Mouse (Mus musculus) forebrain, postnatal 0 days (tissue): Measurements from ENCODE around the gene Lgmn. TPM values are rescaled to one million over a fixed set of nuclear protein-coding genes. Genes with fewer than 3 reads are reported as not detected.
A peak's percentile ranks its signal among the peaks of the same experiment; 100 is the strongest.

Experiments
- ATAC-seq: fragments of 200-750 bp; cut with Nextera tagmentation; 2 replicates; pipeline ENCODE4 v1.8.0; 2017; ENCODE audit warnings: mild to moderate bottlenecking, moderate library complexity
- DNase-seq: peaks from one replicate; pipeline ENCODE4 v3.0.0-alpha.2; 2015
- H3K27ac ChIP-seq: fragments of 300-500 bp; sonication (generic); 2 replicates; pipeline ENCODE4 v1.5.1; 2014; ENCODE audit warnings: low read depth, mild to moderate bottlenecking, antibody characterized with exemption, low read length, moderate library complexity, mixed read lengths
- H3K27me3 ChIP-seq: fragments of 300-500 bp; sonication (generic); 2 replicates; pipeline ENCODE4 v1.6.1; 2014; ENCODE audit warnings: mild to moderate bottlenecking, low read length, mixed read lengths; ENCODE audit not compliant: insufficient read depth
- H3K36me3 ChIP-seq: fragments of 300-500 bp; sonication (generic); 2 replicates; pipeline ENCODE4 v1.6.1; 2014; ENCODE audit warnings: mild to moderate bottlenecking, moderate library complexity; ENCODE audit not compliant: insufficient read depth
- H3K4me1 ChIP-seq: fragments of 300-500 bp; sonication (generic); 2 replicates; pipeline ENCODE4 v1.6.1; 2014; ENCODE audit warnings: antibody characterized with exemption; ENCODE audit not compliant: insufficient read depth
- H3K4me2 ChIP-seq: fragments of 300-500 bp; sonication (generic); 2 replicates; pipeline ENCODE4 v1.6.1; 2014; ENCODE audit warnings: low read depth, mild to moderate bottlenecking, moderate library complexity
- H3K4me3 ChIP-seq: fragments of 300-500 bp; sonication (generic); 2 replicates; pipeline ENCODE4 v1.5.1; 2014; ENCODE audit warnings: low read depth, low read length, mixed read lengths
- H3K9ac ChIP-seq: fragments of 300-500 bp; sonication (generic); 2 replicates; pipeline ENCODE4 v1.6.1; 2014; ENCODE audit warnings: mild to moderate bottlenecking
- H3K9me3 ChIP-seq: fragments of 300-500 bp; sonication (generic); 2 replicates; pipeline ENCODE4 v1.6.1; 2016; ENCODE audit warnings: low read length
- CTCF ChIP-seq: sonication (generic); IDR thresholded peaks from 2 replicates; pipeline ENCODE4 v1.5.1; 2016; ENCODE audit warnings: antibody characterized with exemption, control low read depth, low read depth
- WGBS: fragments of 180-500 bp; shearing (Covaris S2); extraction: QIAGEN DNeasy Blood & Tissue Kit; methylation state at CpG from one replicate; pipeline ENCODE4 v1.1.7; 2014; 5-methylcytosine and 5-hydroxymethylcytosine counted together
- polyA plus RNA-seq: library from polyadenylated mRNA; unstranded; fragments of >200 nt; fragmentation: Nextera tagmentation; extraction: Ambion mirVana; gene quantifications from 2 replicates; pipeline ENCODE4 v1.2.1, GENCODE M21; 2015
- total RNA-seq: library from RNA; depleted of rRNA; stranded (reverse); fragments of >200 nt; gene quantifications from 2 replicates; pipeline ENCODE4 v1.2.3, GENCODE M21; 2014

The Lgmn gene
- total and polyA plus RNA-seq, 2 experiments from 2014 or later = 88.1 to 139 TPM

DNA sequence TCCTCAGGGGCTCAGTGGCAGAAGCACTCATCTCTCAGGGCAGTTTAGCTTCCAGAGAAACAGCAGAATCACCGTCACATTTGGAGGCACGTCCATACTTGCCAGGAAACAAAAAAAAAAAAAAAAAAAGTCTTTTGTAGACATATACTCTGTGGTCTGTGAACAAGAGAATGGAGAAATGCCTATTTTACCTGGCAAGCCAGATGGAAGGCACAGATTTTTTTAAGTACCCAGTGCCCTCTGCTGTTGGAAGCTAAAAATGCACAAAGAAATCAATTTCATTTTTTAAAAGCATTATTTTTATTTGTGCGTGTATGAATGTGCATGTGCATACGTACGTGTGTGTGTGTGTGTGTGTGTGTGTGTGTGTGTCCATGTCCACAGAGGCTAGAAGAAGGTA lies 21.6 kb upstream of the Lgmn start:
- no peaks in the 10 kb centered on the region for H3K9me3 ChIP-seq
- peak; percentile 67 for TF ChIP-seq CTCF
- H3K27ac ChIP-seq = no peak overlapping the region
- H3K9ac ChIP-seq = no peak overlapping the region
- no peak overlapping the region for H3K4me2 ChIP-seq
- 65% methylated on average over 5 of the region's 5 CpGs for WGBS
- no peaks in the 10 kb centered on the region for H3K36me3 ChIP-seq
- no peak overlapping the region for H3K4me3 ChIP-seq
- peak; percentile 56 for DNase-seq
- H3K4me1 ChIP-seq = no peaks in the 10 kb centered on the region
- ATAC-seq = peak; percentile 12; the same call in 1 of the 2 replicates
- H3K27me3 ChIP-seq = no peaks in the 10 kb centered on the region

DNA sequence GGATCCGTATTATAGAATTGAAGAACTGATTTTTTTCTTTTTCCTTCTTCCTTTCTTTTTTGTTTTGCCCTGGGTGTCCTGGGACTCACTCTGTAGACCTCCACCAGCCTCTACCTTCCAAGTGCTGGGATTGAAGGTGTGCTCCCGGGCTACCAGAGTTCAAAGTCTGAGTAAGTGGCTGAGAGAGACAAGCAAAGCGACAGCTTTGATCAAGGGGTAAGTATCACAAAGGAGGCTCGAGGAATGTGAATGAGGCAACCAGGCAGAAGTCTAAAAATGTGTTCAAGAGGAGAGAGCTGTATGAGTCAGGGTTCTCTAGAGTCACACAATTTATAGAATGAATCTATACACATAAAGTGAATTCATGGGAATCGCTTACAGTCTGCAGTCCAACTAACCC lies 20.4 kb upstream of the Lgmn start:
- Histone ChIP-seq H3K9me3 (no peaks in the 10 kb centered on the region), H3K27ac (no peak overlapping the region), H3K27me3 (no peaks in the 10 kb centered on the region), H3K4me1 (no peaks in the 10 kb centered on the region), H3K36me3 (no peaks in the 10 kb centered on the region), H3K4me3 (no peak overlapping the region), H3K4me2 (no peak overlapping the region), H3K9ac (no peak overlapping the region)
- WGBS = 76% methylated on average over 5 of the region's 5 CpGs
- ATAC-seq (no peak), DNase-seq (no peak)
- TF ChIP-seq CTCF = no peak

DNA sequence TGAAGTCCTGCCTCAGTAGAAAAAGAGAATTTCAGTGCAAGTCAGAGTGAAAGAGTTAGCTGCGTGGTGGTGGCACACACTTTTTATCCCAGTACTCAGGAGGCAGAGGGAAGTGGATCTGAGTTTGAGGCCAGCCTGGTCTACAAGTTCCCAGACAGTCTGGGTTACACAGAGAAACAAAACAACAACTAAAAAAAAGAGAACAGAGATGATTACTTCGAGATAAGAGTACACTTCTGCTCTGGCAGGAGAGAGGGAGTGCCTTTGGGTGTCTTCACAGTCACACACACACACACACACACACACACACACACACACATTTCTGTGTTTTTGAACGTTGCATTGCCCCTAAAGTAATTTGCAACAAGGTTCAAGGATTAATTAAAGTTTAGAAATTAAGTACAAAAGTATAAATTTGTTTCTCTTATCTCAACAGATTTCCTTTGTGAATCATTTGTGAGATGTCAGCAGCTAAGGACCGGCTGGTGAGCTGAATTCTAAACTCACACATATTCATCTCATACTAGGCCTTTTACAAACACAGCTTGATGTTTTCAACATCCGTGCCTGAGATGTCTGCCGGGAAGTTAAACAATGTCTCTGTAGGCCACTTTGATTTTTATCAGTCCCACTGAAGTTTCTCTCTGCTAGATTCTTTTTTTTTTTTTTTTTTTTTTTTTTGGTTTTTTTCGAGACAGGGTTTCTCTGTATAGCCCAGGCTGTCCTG lies 17.0 kb upstream of the Lgmn start:
- Histone ChIP-seq H3K9ac (no peak overlapping the region), H3K4me2 (no peak overlapping the region), H3K9me3 (no peaks in the 10 kb centered on the region), H3K4me1 (no peaks in the 10 kb centered on the region), H3K4me3 (no peak overlapping the region), H3K27ac (no peak overlapping the region), H3K27me3 (no peaks in the 10 kb centered on the region), H3K36me3 (no peaks in the 10 kb centered on the region)
- no peak for ATAC-seq
- TF ChIP-seq CTCF = no peak
- 68% methylated on average over 7 of the region's 7 CpGs for WGBS
- no peak for DNase-seq

- WGBS = 56% methylated on average over 6 of the region's 6 CpGs
- Histone ChIP-seq H3K27me3 (no peaks in the 10 kb centered on the region), H3K9me3 (no peaks in the 10 kb centered on the region), H3K4me1 (no peaks in the 10 kb centered on the region), H3K4me3 (no peak overlapping the region), H3K9ac (no peak overlapping the region), H3K4me2 (no peak overlapping the region), H3K27ac (no peak overlapping the region), H3K36me3 (no peaks in the 10 kb centered on the region)
- DNase-seq (no peak), ATAC-seq (no peak)
- TF ChIP-seq CTCF = no peak
Measured at GRCm38 (mm10) chr12:102453581-102453980, 14.0 kb upstream of the Lgmn start.

GRCm38 (mm10) chr12:102451126-102451851 lies 11.7 kb upstream of the Lgmn start:
- ATAC-seq (no peak), DNase-seq (no peak)
- Histone ChIP-seq H3K27me3 (no peaks in the 10 kb centered on the region), H3K27ac (no peak overlapping the region), H3K9ac (no peak overlapping the region), H3K4me1 (no peaks in the 10 kb centered on the region), H3K36me3 (no peaks in the 10 kb centered on the region), H3K4me2 (no peak overlapping the region), H3K9me3 (no peaks in the 10 kb centered on the region), H3K4me3 (no peak overlapping the region)
- TF ChIP-seq CTCF = no peak
- whole genome bisulfite sequencing = 64% methylated on average over 8 of the region's 8 CpGs

- no peak for TF ChIP-seq CTCF
- Histone ChIP-seq H3K9ac (no peak overlapping the region), H3K4me2 (no peak overlapping the region), H3K36me3 (no peaks in the 10 kb centered on the region), H3K27ac (no peak overlapping the region), H3K4me3 (no peak overlapping the region), H3K9me3 (no peaks in the 10 kb centered on the region), H3K4me1 (no peaks in the 10 kb centered on the region), H3K27me3 (no peaks in the 10 kb centered on the region)
- 68% methylated on average over 10 of the region's 10 CpGs for WGBS
- no peak for ATAC-seq
- DNase-seq = no peak
Measured at GRCm38 (mm10) chr12:102450437-102450836, 10.8 kb upstream of the Lgmn start.

GRCm38 (mm10) chr12:102445436-102445835 lies 5.8 kb upstream of the Lgmn start:
- no peak overlapping the region for H3K27ac ChIP-seq
- no peak for DNase-seq
- ATAC-seq = no peak
- no peak for TF ChIP-seq CTCF
- H3K36me3 ChIP-seq = no peaks in the 10 kb centered on the region
- WGBS = 79% methylated on average over 4 of the region's 4 CpGs
- H3K4me2 ChIP-seq = no peak overlapping the region
- no peaks in the 10 kb centered on the region for H3K4me1 ChIP-seq
- no peak overlapping the region for H3K4me3 ChIP-seq
- H3K27me3 ChIP-seq = no peaks in the 10 kb centered on the region
- no peak overlapping the region for H3K9ac ChIP-seq
- H3K9me3 ChIP-seq = no peaks in the 10 kb centered on the region
